Comparison of ENCODE assay signal across 22 mouse cellular contexts in genomic region chr2:93449657-93450056, GRCm38 (mm10). TPM values are rescaled to one million over a fixed set of nuclear protein-coding genes. Genes with fewer than 3 reads are reported as not detected.
DNase-seq lines count a peak whose midpoint lies in the region; ATAC-seq and TF ChIP-seq lines count a peak whose summit lies in the region.
"Had no signal": no experiment of that assay in that cellular context is flagged by ENCODE, and none has a peak within 500 bp of the region (broad histone marks: within the 10 kb centered on the region; RNA-seq: fewer than 3 reads in every experiment).

No protein-coding gene starts in this region.

- H3K9me3 ChIP-seq in kidney, postnatal 0 days (replicated peaks; ENCODE audit: low read length) = no peaks in the 10 kb centered on the region
- H3K9me3 ChIP-seq in MEL (replicated peaks; ENCODE audit: insufficient read depth, low read length) = no peaks in the 10 kb centered on the region
- no peaks in the 10 kb centered on the region for H3K9me3 ChIP-seq in liver, embryonic 15.5 days (replicated peaks)
- H3K9me3 ChIP-seq: embryonic facial prominence, embryonic 13.5 days; midbrain, embryonic 12.5 days; neural tube, embryonic 13.5 days had no signal

- H3K4me2 ChIP-seq in kidney, postnatal 0 days (ENCODE audit: low read length) = no peak overlapping the region
- peak overlapping the region; percentile 13; the same call in 1 of the 2 replicates for H3K4me2 ChIP-seq in liver, embryonic 15.5 days
- H3K4me2 ChIP-seq: embryonic facial prominence, embryonic 13.5 days; midbrain, embryonic 12.5 days; neural tube, embryonic 13.5 days had no signal

- peaks cover 41% of the 10 kb centered on the region for H3K4me1 ChIP-seq in kidney, postnatal 0 days (replicated peaks; ENCODE audit: insufficient read depth, low read length)
- peaks cover 29 to 39% of the 10 kb centered on the region in 2 experiments for H3K4me1 ChIP-seq in MEL (ENCODE audit: control insufficient read depth in 1 of 2, insufficient read depth in 2 of 2, low read length in 2 of 2)
- peaks cover 100% of the 10 kb centered on the region for H3K4me1 ChIP-seq in liver, embryonic 15.5 days (replicated peaks)
- H3K4me1 ChIP-seq: midbrain, embryonic 12.5 days had no signal

- WGBS in kidney, postnatal 0 days = 80% methylated on average over 2 of the region's 2 CpGs
- 38% methylated on average over 2 of the region's 2 CpGs for WGBS in liver, embryonic 15.5 days (ENCODE audit: insufficient replicate concordance)

- H3K9ac ChIP-seq in kidney, postnatal 0 days (ENCODE audit: low read depth, low read length) = no peak overlapping the region
- H3K9ac ChIP-seq in MEL (ENCODE audit: control insufficient read depth, low read depth, low read length, poor library complexity, severe bottlenecking) = no peak overlapping the region
- H3K9ac ChIP-seq in liver, embryonic 15.5 days = peak overlapping the region; percentile 49; the same call in 1 of the 2 replicates
- H3K9ac ChIP-seq: embryonic facial prominence, embryonic 13.5 days; midbrain, embryonic 12.5 days; neural tube, embryonic 13.5 days had no signal

- no peak for DNase-seq in kidney, postnatal 0 days (ENCODE audit: low spot score)
- DNase-seq in kidney, adult 11 months = no peak
- peak; percentile 19 for DNase-seq in MEL (ENCODE audit: low read depth, low spot score)
- no peak for DNase-seq in cerebellum, postnatal 4 days (ENCODE audit: low spot score in 2 of 2)
- DNase-seq in adrenal gland, postnatal 10 days = no peak
- no peak for DNase-seq in gastrocnemius, adult 18-20 months (ENCODE audit: low spot score)
- DNase-seq: adrenal gland, postnatal 36 days; cerebellum, adult 18-20 months; gastrocnemius, adult 2 months; heart, adult 11 months; heart, postnatal 36 days; kidney, adult 8-10 months; kidney, postnatal 4 days; right cerebral cortex, adult 18-20 months had no signal

- no peak overlapping the region for H3K4me3 ChIP-seq in kidney, postnatal 0 days (replicated peaks; ENCODE audit: low read depth, low read length)
- H3K4me3 ChIP-seq in MEL (ENCODE audit: control insufficient read depth in 1 of 2, insufficient read depth in 1 of 2, low read depth in 2 of 2, low read length in 2 of 2) = no peak overlapping the region
- no peak overlapping the region for H3K4me3 ChIP-seq in liver, embryonic 15.5 days (replicated peaks)
- H3K4me3 ChIP-seq: embryonic facial prominence, embryonic 13.5 days; gastrocnemius, adult 2 months; midbrain, embryonic 12.5 days; neural tube, embryonic 13.5 days had no signal

- no peaks in the 10 kb centered on the region; the same call in 1 of the 2 replicates for H3K79me2 ChIP-seq in MEL (ENCODE audit: control insufficient read depth, insufficient read depth, low read length, poor library complexity)

- TF ChIP-seq POLR2A in MEL (IDR thresholded peaks at IDR 0.05; ENCODE audit: control insufficient read depth in 1 of 2, insufficient read depth in 1 of 2, low read depth in 1 of 2, low read length in 2 of 2, poor library complexity in 1 of 2) = no peak

- H3K27ac ChIP-seq in kidney, postnatal 0 days = peak overlapping the region; percentile 6; the same call in 1 of the 2 replicates
- no peak overlapping the region for H3K27ac ChIP-seq in MEL (ENCODE audit: control insufficient read depth, low read depth, low read length)
- H3K27ac ChIP-seq in liver, embryonic 15.5 days (replicated peaks) = peak overlapping the region; percentile 98
- H3K27ac ChIP-seq: embryonic facial prominence, embryonic 13.5 days; gastrocnemius, adult 2 months; hindbrain, postnatal 0 days; macrophage; midbrain, embryonic 12.5 days; neural tube, embryonic 13.5 days had no signal

- TF ChIP-seq CTCF in kidney, postnatal 0 days (IDR thresholded peaks at IDR 0.05; ENCODE audit: low read depth) = no peak
- TF ChIP-seq CTCF in MEL (IDR thresholded peaks at IDR 0.05 in 2 of 3, conservative IDR thresholded peaks at IDR 0.05 in 1 of 3; ENCODE audit: control insufficient read depth in 1 of 3, insufficient read depth in 1 of 3, low read depth in 2 of 3, low read length in 3 of 3, poor library complexity in 1 of 3, severe bottlenecking in 1 of 3) = no peak

- H3K27me3 ChIP-seq in kidney, postnatal 0 days (ENCODE audit: insufficient read depth, low read length) = no peaks in the 10 kb centered on the region
- H3K27me3 ChIP-seq in MEL (ENCODE audit: control insufficient read depth in 1 of 2, insufficient read depth in 2 of 2, low read length in 2 of 2) = no peaks in the 10 kb centered on the region
- no peaks in the 10 kb centered on the region for H3K27me3 ChIP-seq in liver, embryonic 15.5 days
- H3K27me3 ChIP-seq: embryonic facial prominence, embryonic 13.5 days; neural tube, embryonic 13.5 days had no signal

- no peak for TF ChIP-seq EP300 in MEL (IDR thresholded peaks at IDR 0.05; ENCODE audit: low read depth in 1 of 2, low read length in 2 of 2)

- no peak for ATAC-seq in kidney, postnatal 0 days (replicated peaks; ENCODE audit: low FRiP score, low read depth)
- peak; percentile 52 for ATAC-seq in granulocyte monocyte progenitor cell, adult 5-6 weeks (replicated peaks; ENCODE audit: poor library complexity, severe bottlenecking)
- no peak for ATAC-seq in liver, embryonic 15.5 days (ENCODE audit: insufficient read depth)
- ATAC-seq: CD4-positive, CD25-positive, alpha-beta regulatory T cell, adult 4 months; hindbrain, postnatal 0 days had no signal

- no peak for TF ChIP-seq RAD21 in MEL (IDR thresholded peaks at IDR 0.05; ENCODE audit: low read depth, low read length)

- H3K36me3 ChIP-seq in kidney, postnatal 0 days (ENCODE audit: insufficient read depth, low read length) = no peaks in the 10 kb centered on the region
- peaks cover 3 to 28% of the 10 kb centered on the region in 2 experiments; a peak in 3 of 4 replicates for H3K36me3 ChIP-seq in MEL (ENCODE audit: control insufficient read depth in 1 of 2, insufficient read depth in 2 of 2, low read length in 2 of 2)
- H3K36me3 ChIP-seq in liver, embryonic 15.5 days (replicated peaks) = peaks cover 76% of the 10 kb centered on the region
- H3K36me3 ChIP-seq: embryonic facial prominence, embryonic 13.5 days; midbrain, embryonic 12.5 days; neural tube, embryonic 13.5 days had no signal

TF ChIP-seq in MEL, 35 proteins besides CTCF, POLR2A, EP300 and RAD21:
- TF ChIP-seq POLR2AphosphoS5 (IDR thresholded peaks at IDR 0.05; ENCODE audit: borderline replicate concordance, low read depth, low read length) (no peak), POLR2AphosphoS2 (IDR thresholded peaks at IDR 0.05; ENCODE audit: low read length) (no peak), ETS1 (IDR thresholded peaks at IDR 0.05; ENCODE audit: low read depth, low read length) (no peak), HCFC1 (IDR thresholded peaks at IDR 0.05; ENCODE audit: low read depth, low read length) (no peak), MXI1 (IDR thresholded peaks at IDR 0.05; ENCODE audit: low read depth, low read length) (no peak), MAZ (IDR thresholded peaks at IDR 0.05; ENCODE audit: low read depth, low read length) (no peak), NRF1 (IDR thresholded peaks at IDR 0.05; ENCODE audit: insufficient read depth, low read depth, low read length, poor library complexity, severe bottlenecking) (no peak), ZKSCAN1 (IDR thresholded peaks at IDR 0.05; ENCODE audit: low read depth, low read length) (no peak), MYC (IDR thresholded peaks at IDR 0.05; ENCODE audit: low read depth, low read length) (no peak), BHLHE40 (IDR thresholded peaks at IDR 0.05; ENCODE audit: borderline replicate concordance, low read depth, low read length) (no peak), USF2 (IDR thresholded peaks at IDR 0.05; ENCODE audit: borderline replicate concordance in 1 of 2, insufficient read depth in 1 of 2, low read depth in 1 of 2, low read length in 2 of 2) (no peak), E2F4 (IDR thresholded peaks at IDR 0.05; ENCODE audit: borderline replicate concordance, low read depth, low read length) (no peak), ZNF384 (IDR thresholded peaks at IDR 0.05; ENCODE audit: low read depth, low read length) (no peak), UBTF (IDR thresholded peaks at IDR 0.05; ENCODE audit: borderline replicate concordance, insufficient read depth, low read depth, low read length) (no peak), TBP (IDR thresholded peaks at IDR 0.05; ENCODE audit: low read depth, low read length) (no peak), SIN3A (IDR thresholded peaks at IDR 0.05; ENCODE audit: low read length) (no peak), MEF2A (IDR thresholded peaks at IDR 0.05; ENCODE audit: extremely low read depth, insufficient replicate concordance, low read depth, low read length, poor library complexity, severe bottlenecking) (no peak), NELFE (IDR thresholded peaks at IDR 0.05; ENCODE audit: low read depth, low read length) (no peak), SMC3 (IDR thresholded peaks at IDR 0.05; ENCODE audit: low read depth, low read length) (no peak), GATA1 (IDR thresholded peaks at IDR 0.05; ENCODE audit: low read depth, low read length) (no peak)

RNA-seq across cellular contexts. Expression of gene Cd82, which starts 13.3 kb away (rescaled TPM):
- 85.1 and 89.4 TPM in 2 replicates for polyA plus RNA-seq in kidney, postnatal 0 days (2015; fragmentation: Nextera tagmentation; extraction: Ambion mirVana)
- total RNA-seq in MEL (2012; rRNA removed) = 24.4 and 37.6 TPM in 2 replicates
- polyA plus RNA-seq in MEL (2012; ENCODE audit: insufficient read depth in 1 of 2, insufficient read length in 2 of 2, low read depth in 1 of 2, low replicate concordance in 2 of 2, missing spikeins in 1 of 2) = 10 to 100 TPM in 1 of 2 experiments, not detected in 1; 59.7 TPM
- 17.7 and 22.8 TPM in 2 replicates for total RNA-seq in granulocyte monocyte progenitor cell, adult 5-6 weeks (2014; fragmentation: Nextera tagmentation)
- 11.3 and 23.5 TPM in 2 replicates for total RNA-seq in granulocyte monocyte progenitor cell, adult 5-6 weeks (2017)
- polyA plus RNA-seq in liver, embryonic 15.5 days (2015; fragmentation: Nextera tagmentation; extraction: Ambion mirVana) = 113 and 118 TPM in 2 replicates
- 10 to 100 TPM; 44.1 to 47.5 TPM for total RNA-seq in adrenal gland, postnatal 10 days (2021)
- total RNA-seq in gastrocnemius, adult 18-20 months (2021) = 1 to 10 TPM; 8.5 to 9.4 TPM
